Mouse (Mus musculus): ENCODE results near the gene 1700001F09Rik.
"Not testable (repeated sequence)": the region's sequence is repeated elsewhere in the genome, so short reads cannot be mapped to it uniquely, and the experiment has no call there.

1700001F09Rik gene

DNA sequence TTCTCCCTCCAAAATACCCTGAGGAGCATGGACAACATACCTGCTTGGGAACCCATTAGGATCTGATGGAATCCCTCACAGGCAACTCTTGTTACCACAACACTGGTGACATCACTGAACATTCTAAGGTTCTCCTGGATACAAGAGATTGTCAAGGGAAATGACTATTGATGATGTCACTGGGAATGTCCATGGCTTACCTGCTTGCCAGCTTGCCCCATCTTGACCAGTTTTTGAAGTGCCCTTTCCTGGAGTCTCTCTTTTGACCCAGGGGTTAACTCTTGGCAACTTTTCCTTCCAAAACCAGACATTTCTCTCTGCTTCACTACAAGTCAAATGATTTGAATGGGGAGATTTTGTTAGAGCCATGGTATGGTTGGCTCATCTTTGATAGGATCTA lies at the start of gene 1700001F09Rik:
Gene 1700001F09Rik (minus strand): TSS at position 101 of the 400 bp plus-strand sequence.
- not testable (repeated sequence) for DNase-seq (ENCODE audit: low spot score)

DNA sequence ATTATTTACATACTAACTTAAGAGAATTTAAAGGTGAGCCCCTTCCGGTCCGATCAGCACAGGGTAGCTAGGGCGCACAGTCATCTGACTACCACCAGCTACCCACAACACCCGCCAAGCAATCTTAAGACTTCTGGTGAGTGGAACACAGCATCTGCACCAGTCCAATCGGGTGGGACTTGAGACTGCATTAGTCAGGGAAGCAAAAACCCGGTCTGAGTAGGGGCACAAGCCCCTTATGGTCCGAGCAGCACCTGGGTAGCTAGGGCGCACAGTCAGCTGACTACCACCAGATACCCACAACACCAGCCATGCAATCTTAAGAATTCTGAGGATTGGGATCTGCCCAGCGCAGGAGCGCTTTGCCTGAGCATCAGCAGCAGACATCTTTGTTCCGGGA lies 14.1 kb upstream of the 1700001F09Rik start:
- not testable (repeated sequence) for DNase-seq (ENCODE audit: low spot score)

DNA sequence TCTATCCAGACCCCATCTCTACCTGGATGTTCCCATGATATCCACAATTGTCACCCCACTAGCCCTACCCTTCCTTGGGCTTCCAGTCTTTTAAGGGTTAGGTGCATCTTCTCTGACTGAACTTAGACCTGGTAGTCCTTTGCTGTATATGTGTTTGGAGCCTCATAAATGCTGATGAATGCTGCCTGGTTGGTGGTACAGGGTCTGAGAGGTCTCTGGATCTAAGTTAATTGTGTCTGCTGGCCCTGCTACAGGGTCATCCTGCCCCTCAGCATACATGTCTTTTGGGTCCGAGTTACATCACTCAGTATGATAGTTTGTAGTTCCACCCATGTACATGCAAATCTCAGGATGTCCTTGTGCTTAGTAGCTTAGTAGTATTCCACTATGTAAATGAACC lies 11.6 kb upstream of the 1700001F09Rik start:
- not testable (repeated sequence) for DNase-seq (ENCODE audit: low spot score)

DNA sequence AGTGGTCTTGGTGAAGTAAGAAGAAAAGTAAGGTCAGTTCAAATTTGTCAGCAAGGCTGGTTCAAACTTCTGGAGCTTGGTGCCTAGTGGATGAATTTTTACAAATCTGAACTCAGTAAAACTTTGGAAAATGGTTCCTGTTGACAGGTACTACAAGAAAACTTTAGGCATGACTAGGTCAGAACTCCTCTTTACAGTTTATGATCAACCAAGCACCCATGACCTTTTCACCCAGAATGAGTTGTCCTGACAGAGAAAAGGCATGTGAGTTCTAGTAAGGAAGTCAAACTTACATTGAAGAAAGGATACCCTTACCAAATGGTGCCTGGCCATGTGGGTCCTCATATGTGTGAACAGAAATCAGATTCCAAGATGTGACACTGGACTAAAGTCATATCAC lies 9.9 kb upstream of the 1700001F09Rik start:
- DNase-seq (ENCODE audit: low spot score): not testable (repeated sequence)

DNA sequence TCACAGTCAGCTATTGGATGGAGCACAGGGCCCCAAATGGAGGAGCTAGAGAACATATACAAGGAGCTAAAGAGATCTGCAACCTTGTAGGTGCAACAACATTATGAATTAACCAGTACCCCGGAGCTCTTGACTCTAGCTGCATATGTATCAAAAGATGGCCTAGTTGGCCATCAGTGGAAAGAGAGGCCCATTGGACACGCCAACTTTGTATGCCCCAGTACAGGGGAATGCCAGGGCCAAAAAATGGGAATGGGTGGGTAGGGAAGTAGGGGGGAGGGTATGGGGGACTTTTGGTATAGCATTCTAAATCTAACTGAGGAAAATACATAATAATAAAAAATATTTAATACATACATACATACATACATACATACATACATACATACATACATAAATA lies 5.3 kb upstream of the 1700001F09Rik start:
- DNase-seq (ENCODE audit: low spot score): not testable (repeated sequence)

DNA sequence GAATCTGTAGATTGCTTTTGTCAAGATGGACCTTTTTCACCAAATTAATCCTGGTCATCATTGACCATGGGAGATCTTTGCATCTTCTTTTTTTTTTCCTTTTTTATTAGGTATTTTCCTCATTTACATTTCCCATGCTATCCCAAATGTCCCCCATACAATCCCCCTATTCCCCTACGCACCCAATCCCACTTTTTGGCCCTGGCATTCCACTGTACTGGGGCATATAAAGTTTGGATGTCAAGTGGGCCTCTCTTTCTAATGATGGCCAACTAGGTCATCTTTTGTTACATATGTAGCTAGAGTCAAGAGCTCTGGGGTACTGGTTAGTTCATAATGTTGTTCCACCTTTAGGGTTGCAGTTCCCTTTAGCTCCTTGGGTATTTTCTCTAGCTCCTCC lies 10.0 kb downstream of the 1700001F09Rik start:
- DNase-seq (ENCODE audit: low spot score): not testable (repeated sequence)

DNA sequence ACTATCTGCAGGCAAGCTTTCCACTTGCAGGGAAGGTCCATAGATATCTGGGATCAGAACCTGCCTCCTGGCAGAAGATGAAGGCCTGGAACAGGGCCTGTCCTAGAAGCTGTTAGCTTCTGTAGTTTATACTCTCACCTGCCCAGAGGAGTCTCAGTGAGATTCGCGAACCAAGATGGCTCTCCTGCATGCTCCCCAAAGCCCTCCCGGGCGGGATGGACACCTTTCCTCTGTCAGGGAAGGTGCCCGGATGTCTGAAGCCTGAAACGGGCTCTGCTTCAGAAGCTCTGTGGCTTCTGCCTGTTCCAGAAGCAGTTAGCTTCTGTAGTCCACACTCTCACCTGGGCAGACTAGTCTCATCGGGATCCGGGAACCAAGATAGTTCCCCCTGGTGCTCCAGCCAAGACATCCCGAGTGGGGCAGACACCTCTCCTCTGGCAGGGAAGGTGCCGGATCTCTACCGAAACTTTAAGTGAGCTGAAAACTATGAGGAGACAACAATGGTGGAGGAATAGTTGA lies 16.2 kb downstream of the 1700001F09Rik start:
- DNase-seq (ENCODE audit: low spot score): not testable (repeated sequence)

DNA sequence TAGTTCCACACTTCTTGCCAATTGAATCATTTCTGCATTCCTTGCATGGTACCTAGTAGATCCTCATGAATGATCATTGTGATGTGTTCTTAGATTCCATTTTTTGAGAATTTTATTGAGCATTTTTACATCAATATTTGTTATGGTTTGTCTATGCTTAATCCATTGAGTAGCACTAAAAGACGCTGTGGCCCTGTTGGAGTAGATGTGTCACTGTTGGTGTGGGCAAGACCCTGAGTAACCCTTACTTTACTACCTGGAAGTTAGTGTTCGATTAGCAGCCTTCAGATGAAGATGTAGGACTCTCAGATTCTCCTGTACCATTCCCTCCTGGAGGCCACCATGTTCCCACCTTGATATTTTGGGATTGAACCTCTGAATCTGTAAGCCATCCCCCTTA lies 19.0 kb downstream of the 1700001F09Rik start:
- not testable (repeated sequence) for DNase-seq (ENCODE audit: low spot score)

DNA sequence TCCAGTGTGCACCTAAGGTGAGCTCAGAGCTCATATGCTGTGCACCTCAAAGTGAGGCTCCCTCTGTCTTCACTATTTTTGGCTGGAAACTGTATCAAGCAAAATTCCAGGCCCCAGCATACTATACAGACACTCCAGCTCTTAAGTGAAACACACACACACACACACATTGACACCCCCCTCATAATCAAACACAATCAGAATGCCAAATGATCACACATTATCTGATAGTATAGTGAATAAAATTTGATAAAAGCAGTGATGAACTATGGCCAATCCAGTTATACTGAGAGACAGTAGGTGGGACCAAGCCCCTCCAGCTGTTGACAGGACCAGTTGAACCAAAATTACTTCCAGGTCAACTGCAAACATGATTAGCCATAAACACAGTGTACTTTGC lies 28.1 kb downstream of the 1700001F09Rik start:
- not testable (repeated sequence) for DNase-seq (ENCODE audit: low spot score)

DNA sequence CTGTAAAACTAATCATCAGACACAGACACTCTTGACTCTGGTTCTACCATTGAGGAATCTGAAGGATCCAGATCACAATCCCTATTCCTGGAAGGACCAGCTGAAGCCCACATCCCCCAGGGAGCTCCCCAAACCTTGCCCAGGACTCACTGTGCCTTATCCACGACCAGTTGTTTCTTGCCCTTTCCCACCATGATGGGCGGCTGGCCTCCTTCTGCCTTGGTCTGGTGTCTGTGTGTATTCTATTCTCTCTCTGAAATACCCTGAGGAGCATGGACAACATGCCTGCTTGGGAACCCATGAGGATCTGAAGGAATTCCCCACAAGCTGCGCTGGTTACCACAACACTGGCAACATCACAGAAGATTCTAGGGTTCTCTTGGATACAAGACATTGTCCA lies 54.1 kb downstream of the 1700001F09Rik start, which contains the start of gene Gm8127:
Gene Gm8127 (minus strand): TSS at position 330 of the 400 bp plus-strand sequence.
- DNase-seq (ENCODE audit: low spot score): not testable (repeated sequence)

Measured in layer of hippocampus, adult 11-12 months (tissue).